Mouse (Mus musculus): ENCODE measurements around the gene 2810004N23Rik.
A peak's percentile ranks its signal among the peaks of the same experiment; 100 is the strongest.

Gene 2810004N23Rik

DNA sequence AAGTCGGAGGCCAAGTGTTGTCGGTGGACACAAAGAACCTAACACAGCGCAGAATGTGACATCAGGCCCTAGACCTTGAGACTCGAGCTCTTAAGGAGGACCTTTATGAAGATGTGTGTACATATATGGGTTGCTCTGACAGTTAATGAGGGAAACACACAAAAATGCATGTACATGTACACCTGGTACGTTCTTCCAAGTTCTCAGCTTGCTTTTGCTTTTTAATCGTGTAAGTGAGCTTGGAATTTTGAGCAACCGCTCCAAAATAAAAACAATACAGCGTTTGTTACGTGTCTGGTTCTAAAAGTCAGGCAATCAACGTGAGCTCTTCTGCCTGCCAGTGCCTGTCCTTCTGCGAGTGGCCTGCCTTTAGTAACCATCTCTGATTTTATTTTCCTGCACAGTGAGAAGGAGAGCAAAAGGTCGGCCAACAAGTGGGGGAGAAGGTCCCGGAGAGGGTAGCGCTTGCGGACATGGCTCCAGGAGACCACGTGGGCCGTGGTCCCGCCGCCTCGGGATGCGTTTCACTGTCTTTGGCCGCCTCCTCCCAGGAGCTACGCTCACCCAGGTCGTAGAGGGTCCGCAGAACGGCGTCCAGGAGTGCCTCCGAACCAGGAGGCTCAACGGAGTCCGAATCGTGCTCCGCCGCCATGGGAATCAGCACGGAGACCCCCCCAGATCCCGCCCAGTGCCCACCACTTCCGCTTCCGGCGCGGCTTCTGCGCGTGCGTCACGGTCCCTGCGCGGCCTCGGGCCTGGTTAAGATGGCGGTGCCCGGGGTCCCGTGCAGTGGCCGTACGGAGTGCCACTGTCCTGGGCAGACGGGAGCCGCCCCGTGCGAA is at the start of gene 2810004N23Rik, which contains the start of gene Gnpat:
TSS of gene 2810004N23Rik (minus strand) at position 800 of the 842 bp plus-strand sequence.
TSS of gene Gnpat (plus strand) at position 713 of the 842 bp plus-strand sequence.
- peak; percentile 88 to 89 for DNase-seq (ENCODE audit: low spot score in 2 of 2)

GRCm38 (mm10) chr8:124911938-124912872 is 49.3 kb upstream of the 2810004N23Rik start:
- no peak for DNase-seq (ENCODE audit: low spot score in 2 of 2)

- DNase-seq (ENCODE audit: low spot score in 2 of 2): no peak
Observed at GRCm38 (mm10) chr8:124910349-124910748, 47.4 kb upstream of the 2810004N23Rik start.

GRCm38 (mm10) chr8:124909936-124910335 is 47.0 kb upstream of the 2810004N23Rik start:
- DNase-seq (ENCODE audit: low spot score in 2 of 2): no peak

- no peak for DNase-seq (ENCODE audit: low spot score in 2 of 2)
Observed at GRCm38 (mm10) chr8:124905482-124905881, 42.6 kb upstream of the 2810004N23Rik start.

DNA sequence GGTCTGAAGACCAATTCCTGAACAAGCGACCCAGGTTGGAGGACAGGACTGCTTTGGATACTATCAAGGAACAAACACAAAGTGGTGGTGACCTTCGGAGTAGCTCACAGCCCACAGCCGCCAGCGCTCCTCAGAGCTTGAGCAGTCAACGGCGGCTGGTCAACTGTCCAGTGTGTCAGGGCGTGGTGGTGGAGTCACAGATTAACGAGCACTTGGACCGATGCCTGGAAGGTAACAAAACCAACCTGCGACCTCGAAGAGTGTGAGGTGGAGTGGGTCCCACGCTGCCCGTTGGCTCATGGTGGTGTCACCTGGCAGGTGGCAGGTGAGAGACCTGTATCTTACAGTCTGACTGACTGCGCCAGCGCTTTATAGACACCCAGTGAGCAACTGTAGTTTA is 40.3 kb upstream of the 2810004N23Rik start:
- DNase-seq (ENCODE audit: low spot score in 2 of 2): no peak

DNA sequence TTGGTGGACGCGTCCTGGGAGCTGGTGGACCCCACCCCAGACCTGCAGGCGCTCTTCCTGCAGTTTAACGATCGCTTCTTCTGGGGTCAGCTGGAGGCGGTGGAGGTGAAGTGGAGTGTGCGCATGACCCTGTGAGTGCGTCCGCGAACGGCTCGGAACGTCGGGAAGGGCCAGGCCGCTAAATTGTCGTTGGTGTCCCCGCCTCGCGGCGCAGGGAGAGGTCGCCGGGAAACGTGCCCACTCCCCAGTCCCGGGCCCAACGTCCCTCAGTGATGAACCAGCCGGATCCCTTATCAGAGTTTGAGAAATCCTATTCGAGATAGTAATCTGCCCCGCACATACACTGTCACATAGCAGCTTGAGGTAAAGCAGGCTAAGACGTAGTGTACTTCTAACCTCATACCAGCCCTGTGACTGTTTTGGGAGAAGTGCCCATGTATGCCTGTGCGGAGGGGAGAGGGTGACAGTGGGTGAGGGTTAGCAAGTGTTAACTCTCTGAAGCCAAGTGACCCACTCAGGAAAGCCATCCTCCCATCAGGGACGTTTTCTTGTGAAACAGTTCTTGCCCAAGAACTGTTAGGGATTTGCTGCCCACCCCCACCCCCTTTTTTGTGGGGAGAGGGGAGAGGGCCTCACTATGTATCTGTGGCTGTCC is 35.5 kb upstream of the 2810004N23Rik start:
- DNase-seq (ENCODE audit: low spot score in 2 of 2): peak in 1 of 2 experiments; percentile 11

DNA sequence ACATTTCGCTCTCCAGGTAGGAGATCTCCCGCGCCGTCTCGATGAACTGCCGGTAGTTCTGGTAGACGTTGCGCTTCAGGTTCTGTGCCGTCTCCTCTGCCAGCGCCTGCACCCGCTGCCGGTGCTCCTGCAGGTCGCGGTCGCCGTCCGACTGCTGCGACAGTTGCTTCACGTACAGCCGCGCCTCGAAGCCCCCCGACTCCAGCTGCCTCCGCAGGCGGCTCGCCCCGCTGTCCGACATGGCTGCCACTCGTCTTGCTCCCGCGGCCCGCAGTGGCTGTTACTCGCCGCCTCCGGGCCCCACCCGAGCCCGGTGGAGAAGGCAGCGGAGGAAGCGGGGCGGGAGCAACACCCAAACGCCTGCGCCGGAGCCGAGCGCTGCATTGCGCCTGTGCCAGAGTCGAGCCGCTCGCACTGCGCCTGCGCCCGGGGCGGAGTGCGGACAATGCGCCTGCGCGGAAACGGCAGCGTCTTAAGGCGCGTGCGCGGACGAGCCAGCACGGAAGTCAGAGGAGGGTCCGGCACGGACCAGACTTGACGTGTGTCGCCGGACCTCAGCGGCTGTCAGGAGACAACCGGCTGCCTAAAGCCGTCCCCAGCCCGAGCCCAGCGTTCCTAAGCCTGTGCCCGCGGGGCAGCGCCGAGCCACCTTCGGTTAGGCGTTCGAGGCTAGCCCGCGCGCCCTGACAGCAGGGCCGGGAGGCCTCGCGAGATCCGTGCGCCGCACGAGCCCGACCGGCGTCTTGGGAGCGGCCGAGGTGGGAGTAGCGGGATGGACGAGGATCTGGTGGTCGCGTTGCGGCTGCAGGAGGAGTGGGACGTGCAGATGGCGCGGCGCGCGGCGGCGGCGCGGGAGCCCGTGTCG is 34.7 kb upstream of the 2810004N23Rik start, which contains the start of the genes Exoc8 and Sprtn:
TSS of gene Exoc8 (minus strand) at position 320 of the 865 bp plus-strand sequence.
TSS of gene Sprtn (plus strand) at position 501 of the 865 bp plus-strand sequence.
- DNase-seq (ENCODE audit: low spot score in 2 of 2): peak; percentile 96

DNA sequence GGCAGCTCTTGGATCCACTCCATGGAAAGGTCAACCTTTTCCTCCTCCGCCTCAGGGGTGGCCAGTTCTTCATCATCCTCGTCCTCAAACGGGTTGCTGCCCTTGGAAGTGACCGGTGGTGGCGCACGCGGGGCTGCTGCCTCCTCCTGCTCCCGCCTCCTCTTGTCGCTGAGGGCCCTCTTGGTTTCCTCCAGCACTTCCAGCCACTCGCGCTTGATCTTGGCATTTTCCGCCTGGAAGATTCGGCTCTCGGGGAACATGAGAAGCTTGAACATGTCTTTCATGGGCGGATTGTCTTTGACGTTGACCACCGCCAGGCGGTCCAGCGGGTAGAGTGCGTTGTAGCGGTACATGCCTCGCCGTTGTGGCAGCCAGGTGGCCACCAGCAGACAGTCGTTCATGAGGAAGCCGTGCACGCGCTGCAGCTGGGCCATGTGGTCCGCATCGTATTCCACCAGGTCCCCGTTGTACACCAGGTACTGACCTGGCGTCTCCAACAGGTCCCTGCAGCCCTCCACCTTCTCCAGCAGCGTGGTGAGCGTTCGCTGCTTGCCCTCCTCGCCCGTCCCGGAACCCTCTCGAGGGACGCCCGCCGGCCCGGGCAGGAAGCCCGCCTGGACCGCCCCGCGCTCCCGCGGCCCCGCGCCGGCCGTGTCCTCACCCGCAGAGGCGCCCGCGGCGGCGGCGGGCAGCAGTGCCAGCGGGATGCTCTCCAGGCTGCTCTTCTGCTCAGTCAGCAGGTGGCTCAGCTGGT is 33.9 kb upstream of the 2810004N23Rik start:
- peak; percentile 56 to 64 for DNase-seq (ENCODE audit: low spot score in 2 of 2)

- no peak for DNase-seq (ENCODE audit: low spot score in 2 of 2)
Observed at GRCm38 (mm10) chr8:124896010-124896631, 33.2 kb upstream of the 2810004N23Rik start.

GRCm38 (mm10) chr8:124892596-124892995 is 29.7 kb upstream of the 2810004N23Rik start:
- DNase-seq (ENCODE audit: low spot score in 2 of 2): no peak

DNA sequence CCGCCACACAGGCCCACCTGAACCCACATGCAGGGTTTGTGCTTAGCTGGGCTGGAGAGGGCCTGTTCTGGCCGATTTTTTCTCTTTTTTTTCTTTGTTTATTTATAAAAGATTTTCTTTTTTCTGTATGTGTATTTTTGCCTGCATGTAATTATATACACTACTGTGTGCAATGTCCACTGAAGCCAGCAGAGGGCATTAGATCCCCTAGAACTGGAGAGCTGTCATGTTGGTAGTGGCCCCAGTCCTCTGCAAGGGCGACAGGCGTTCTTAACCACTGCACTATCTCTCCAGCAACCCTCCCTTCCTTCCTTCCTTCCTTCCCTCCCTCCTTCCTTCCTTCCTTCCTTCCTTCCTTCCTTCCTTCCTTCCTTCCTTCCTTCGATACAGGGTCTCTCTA is 25.5 kb upstream of the 2810004N23Rik start:
- no peak for DNase-seq (ENCODE audit: low spot score in 2 of 2)

DNA sequence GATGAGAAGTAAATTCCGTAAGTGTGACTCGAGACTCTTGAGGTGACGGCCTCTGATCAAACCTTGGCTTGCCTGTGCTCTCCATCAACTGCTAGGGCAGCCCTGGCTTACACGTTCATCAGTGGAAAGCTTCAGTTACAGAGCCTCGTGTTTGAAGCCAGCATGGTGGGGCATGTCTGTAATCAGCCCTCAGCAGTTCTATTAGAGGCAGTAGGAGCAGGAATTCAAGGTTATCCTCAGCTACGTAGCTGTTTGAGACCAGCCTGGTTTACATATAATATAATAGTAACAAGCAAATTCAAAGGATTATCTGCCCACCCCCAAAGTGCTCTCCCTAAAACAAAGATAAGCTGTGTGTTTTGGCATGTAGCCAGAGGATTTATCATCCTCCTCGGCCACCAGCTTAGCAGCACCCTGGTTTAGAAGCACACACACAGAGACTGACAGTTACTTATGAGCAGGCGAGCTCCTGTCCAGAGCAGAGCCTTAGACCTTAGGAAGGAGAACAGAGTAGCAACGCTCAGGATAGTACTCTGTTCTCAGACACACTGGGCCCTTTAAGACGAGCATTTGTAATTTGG is 16.1 kb upstream of the 2810004N23Rik start:
- peak in 1 of 2 experiments; percentile 13 for DNase-seq (ENCODE audit: low spot score in 2 of 2)

GRCm38 (mm10) chr8:124878141-124878540 is 15.2 kb upstream of the 2810004N23Rik start:
- no peak for DNase-seq (ENCODE audit: low spot score in 2 of 2)

- DNase-seq (ENCODE audit: low spot score in 2 of 2): no peak
Observed at GRCm38 (mm10) chr8:124872690-124873089, 9.8 kb upstream of the 2810004N23Rik start.

DNA sequence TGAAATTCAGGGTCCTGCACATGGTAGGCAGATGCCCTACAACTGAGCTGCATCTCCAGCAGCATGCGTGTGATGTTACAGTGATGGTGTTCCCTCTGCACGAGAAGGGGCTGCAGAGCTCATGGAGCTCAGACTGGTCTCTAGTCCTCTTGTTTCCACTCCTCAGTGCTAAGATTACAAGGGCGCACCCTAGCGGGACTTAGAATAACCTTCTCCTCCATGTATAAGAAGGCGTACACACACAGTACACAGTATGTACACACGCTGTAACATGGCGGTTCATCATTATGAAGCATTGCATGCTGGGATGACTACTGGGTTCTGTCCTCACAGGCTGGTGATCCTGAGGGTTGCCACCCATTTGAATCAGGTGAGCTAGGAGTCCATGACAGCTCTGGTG is 9.2 kb upstream of the 2810004N23Rik start:
- no peak for DNase-seq (ENCODE audit: low spot score in 2 of 2)

GRCm38 (mm10) chr8:124871474-124871873 is 8.6 kb upstream of the 2810004N23Rik start:
- no peak for DNase-seq (ENCODE audit: low spot score in 2 of 2)

- DNase-seq (ENCODE audit: low spot score in 2 of 2): no peak
Observed at GRCm38 (mm10) chr8:124869708-124870107, 6.8 kb upstream of the 2810004N23Rik start.

DNA sequence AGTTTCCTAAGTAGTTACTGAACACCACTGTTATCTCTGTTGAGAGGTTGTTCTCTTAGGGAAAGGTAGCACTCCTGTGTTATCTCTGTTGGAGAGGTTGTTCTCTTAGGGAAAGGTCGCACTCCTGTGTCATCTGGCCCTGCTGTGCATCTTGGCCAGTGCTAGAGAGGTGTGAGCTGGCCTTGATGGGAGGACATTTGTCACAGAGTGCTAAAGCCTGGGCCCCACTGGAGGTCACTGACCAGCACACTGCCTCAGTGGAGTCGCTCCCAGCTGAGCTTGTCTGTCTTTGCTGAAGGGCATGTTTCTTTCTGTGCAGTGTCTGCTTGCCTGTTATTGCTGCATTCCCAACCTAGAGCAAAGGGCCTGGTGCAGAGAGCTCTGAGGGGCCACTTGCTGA is 4.2 kb upstream of the 2810004N23Rik start:
- DNase-seq (ENCODE audit: low spot score in 2 of 2): no peak

Data from spleen, postnatal 36 days (tissue).